Mouse (Mus musculus): ENCODE data around the gene Soat2.

Soat2 gene

DNA sequence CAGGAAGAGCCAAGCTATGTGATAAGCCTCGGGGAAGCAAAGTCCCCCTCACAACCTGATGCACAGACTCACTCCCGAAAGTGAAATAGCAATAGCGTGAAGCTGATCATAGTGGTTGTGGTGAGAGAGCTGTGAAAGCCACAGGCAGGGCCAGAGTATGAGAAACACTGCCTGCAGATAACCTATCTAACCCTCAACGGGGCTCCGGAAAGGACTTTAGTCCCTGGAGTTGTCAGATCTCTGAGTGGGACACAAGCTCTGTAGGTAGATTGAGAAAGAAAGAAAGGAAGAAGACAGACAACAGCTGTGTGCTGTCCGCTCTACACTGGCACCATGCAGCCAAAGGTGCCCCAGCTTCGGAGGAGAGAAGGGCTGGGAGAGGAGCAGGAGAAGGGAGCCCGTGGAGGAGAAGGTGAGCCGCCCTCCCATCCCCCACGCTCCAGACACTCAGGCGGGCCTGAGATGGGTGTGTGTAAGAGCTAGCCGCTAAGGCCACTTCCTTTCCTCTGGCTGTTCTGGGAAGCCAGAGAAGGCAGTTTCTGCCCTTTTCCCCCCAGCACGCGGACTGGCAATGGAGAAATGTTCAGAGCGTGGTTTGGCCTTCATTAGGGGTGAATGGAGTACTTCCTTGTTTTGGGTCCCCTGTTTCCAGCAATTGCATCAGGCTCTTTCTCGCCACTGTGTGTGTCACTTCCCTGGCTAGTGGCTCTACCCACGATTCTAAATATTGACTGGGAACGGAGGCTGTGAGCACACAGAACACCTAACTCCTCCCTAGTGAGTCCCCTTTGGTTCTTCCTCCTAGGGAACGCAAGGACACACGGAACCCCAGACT, at the start of gene Soat2:
Soat2 (plus strand) TSS at position 226 of the 835 bp plus-strand sequence.
- DNase-seq, result peak; percentile 67

DNA sequence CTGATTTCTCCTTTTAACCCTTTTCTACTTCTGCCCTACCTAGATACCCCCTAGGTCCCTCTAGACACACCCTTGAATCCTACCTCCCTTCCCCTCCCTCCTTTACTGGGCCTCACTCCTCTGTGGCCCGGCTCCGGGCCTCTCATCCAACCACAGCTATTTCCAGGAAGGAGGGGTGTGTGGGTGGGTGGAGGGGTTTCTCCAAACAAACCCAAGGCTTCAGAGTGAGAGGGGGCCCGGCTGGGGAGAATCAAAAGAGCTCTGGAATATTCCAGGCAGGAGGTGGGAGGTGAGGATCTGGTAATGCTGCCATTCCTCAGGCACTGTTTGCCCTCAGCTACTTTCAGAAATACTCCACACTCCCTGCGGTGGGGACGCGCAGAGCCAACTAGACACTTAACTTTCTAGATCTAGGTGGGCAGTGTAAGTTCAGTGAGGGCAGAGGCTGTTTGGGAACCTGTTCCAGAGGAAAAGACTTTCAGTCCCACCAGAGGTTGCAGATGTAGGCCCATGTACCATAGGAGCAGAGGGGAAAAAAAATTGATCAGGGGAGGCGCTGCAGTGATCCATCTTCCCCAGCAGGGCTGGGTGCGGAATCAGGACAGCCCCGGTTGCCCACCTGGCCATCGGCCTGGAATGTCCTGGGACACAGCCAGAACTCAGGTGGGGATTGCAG, 49.2 kb upstream of the Soat2 start:
- DNase-seq, result no peak

DNA sequence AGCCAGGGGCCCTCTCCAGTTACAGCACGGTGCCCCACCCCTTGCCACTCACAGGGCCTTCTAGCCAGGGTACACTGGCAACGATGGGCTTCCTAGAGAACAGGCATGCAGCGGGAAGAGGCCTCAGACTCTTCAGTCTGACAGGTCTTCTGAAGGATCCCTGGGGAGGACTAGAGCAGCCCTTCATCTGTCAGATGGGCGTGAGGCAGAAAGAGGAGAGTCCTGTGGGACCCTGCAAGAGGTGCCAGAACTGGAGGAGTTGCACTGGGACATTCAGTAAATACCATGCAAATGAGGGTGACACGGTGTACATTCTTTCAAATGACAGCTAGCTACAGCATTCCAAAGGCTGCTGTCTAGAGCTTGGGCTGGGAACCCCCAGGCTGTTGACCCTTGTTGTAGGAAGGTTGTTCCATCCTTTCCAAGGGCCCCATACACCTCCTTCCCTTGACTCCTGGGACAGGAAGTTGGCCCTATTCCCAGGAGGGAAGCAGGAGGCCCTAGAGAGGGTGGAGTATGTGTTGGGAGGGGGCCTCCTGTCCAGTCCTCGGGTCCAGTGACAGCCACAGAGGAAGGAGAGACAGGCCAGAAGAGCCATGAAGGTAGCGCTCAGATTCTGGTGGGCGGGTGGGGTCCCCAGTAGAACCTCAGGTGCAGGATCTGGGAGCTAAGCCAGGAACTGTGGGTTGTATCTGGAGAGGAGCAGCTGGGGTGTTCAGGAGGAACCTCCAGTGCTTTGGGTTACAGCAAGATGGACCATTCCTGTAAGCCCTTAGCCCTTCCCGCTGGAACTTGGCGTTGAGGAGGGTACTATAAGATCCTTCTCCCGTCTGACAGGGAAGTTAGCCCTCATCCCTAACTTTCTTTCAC, 48.4 kb upstream of the Soat2 start:
- no peak for DNase-seq

DNA sequence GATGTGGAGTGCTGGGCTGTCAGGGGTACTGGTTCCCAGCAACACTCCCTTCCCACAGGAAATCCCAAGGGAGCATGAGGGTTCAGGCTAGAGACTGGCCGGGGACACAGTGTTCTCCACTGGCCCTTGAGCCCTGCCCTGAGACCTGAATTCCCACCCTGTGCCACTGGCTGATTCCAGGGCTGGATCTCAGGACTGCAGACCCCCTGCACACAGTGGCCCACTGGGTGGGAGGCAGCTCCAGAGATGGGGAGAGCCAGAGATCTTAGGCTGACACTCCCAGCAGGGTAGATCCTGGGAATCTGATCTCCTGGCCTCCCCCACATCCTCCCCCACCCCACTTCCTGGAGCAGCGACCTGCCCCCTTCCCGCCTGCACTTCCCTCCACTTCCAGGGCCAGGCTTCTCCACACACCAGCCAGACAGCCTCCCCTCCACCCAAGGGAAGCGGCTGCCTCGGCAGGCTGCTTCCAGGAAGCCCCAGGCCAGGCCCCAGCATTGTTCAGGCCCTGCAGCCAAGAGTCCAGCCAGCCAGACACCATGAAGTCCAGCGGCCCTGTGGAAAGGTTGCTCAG, 47.7 kb upstream of the Soat2 start:
- DNase-seq, result no peak

DNA sequence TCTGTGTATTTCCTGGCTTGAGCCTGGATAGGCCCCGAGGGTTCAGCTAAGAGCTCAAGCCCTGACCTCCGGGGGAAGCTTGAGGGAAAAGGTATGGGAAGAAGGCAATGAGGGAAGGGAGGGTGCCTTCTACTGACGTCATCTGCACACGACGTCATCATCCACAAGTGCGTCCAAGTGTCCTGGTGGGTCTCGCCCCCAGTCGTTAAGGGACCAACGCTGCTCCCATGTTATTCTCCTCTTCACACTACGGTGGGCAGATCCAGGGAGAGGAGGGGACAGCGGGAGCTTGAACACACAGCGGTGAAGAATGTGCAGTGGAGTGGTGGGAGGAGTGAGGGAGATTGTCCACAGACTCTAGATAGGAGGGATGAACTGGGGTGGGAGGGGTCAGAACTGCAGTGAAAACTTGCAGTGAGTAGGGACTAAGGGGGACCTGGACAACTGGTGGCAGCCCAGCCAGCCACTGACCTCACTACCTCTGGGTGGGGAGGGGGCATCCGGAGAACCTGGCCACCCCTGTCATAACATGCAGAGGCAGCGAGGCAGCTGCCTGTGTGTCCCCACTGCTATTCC, 46.9 kb upstream of the Soat2 start:
- no peak for DNase-seq

DNA sequence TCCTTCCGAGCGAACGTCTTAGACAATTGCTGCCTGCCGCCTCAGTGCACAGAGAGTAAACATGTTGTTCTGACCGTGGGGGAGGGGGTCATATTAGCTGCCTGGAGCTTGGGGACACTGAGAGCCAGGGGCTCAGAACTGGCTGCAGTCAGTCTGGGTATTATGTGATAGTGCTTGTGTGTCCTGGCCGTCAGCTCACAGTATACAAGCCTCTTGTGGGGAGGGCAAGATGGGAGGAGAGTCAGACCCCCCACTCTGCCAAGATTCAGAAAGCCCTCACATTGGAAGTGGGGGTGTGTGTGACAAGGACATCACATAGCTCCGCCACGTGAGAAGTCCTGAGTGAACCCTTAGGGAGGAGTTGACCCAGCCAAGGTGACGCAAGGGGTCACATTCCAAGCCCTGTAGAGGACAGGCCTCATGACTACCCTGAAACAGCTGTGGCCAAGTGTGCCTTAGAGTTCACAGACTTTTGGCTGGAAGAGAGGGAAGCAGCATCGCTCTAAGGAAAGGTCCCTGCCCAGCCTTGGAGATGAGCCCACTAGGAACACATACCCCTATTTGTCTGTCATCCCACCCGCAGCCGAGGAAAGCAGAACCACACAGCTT, 46.3 kb upstream of the Soat2 start:
- DNase-seq, result no peak

DNA sequence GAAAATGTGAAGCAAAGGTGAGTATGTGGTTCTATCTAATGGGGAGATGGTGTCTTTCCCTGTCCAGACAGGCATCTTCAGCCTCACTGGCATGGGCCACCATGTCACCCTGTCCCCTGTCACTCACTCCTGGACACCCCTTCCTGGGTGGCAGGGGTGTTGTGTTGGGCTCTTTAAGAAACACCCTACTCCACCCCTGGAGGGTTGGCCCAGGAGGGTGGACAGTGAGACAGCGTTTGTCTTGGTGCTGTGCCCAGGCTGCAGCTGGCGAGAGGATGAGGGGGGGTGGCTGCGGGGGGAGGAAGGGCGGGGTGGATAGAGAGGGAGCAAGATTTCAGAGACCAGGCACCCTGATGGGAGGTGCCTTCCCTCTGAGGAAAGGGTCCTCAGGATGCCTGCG, 45.0 kb upstream of the Soat2 start:
- no peak for DNase-seq

DNA sequence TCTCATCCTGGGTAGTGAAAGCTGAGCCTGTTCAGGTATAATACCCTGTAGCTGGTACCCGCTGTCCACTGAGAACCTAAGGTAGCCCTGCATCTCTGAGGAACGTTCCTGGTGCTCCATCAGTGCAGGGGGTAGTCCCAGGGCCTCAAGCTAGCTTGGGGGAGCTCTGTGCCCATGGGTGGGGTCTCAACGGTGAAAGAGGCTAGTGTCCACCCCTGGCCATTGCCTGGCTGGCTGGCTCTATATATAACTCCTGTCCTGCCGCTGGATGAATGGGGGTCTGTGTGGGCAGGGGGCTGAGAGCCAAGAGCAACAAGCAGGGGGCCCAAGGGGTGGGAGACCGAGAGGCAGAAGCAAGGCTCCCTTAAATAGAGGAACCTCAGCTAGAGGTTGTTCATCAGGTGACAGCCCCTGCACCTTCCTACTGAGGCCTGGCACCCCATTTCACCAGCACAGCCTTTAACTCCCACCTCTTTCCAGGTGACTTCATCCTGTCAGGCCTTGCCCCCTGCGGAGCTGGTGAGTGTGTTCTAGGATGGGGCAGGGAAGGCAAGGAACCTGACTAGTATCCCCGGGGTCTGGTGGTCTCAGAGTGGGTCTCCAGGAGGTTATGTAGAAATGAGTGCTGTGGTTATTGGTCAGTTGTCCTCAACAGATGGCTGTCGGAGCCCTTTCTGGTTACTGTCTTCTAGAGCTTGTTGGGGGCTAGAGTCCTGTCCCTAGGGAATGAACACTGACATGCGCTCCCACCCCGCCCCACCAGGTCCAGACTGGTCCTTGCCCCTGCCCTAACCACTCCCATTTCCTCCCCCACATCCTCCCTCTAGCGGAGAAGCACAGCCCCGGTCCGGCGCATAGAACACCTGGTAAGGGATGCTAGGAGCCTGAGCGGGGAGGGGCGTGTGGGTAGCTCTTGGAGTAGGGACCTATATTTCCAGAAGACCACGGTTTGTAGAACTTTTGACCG, 44.3 kb upstream of the Soat2 start:
- DNase-seq, result no peak

DNA sequence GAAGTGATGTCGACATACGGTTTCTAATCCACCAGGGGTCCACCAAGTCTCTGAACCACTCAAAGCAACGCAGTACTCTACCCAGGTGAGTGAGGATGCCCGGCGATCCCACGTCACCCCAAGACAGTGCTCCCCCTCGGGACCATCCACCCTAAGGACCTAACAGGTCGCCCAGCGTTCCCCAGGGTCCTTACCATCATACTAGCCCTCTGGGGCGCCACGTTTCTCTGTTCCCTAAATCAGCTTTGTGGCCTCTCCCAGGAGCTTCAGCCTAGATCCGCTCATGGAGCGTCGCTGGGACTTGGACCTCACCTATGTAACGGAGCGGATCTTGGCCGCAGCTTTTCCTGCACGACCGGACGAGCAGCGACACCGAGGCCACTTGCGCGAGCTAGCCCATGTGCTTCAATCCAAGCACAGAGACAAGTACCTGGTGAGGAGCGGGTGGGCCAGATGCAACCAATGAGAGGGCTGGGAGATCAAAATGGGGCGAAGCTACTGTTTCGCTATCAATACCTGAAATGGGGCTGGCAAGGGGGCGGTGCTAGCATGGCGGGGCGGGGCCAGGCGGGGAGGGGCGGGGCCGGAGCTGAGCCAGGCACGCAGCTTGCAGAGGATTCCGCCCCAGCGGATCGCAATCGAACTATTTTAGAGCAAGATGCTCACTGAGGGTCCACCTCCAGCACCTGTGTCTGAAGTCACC, 43.4 kb upstream of the Soat2 start:
- no peak for DNase-seq

DNA sequence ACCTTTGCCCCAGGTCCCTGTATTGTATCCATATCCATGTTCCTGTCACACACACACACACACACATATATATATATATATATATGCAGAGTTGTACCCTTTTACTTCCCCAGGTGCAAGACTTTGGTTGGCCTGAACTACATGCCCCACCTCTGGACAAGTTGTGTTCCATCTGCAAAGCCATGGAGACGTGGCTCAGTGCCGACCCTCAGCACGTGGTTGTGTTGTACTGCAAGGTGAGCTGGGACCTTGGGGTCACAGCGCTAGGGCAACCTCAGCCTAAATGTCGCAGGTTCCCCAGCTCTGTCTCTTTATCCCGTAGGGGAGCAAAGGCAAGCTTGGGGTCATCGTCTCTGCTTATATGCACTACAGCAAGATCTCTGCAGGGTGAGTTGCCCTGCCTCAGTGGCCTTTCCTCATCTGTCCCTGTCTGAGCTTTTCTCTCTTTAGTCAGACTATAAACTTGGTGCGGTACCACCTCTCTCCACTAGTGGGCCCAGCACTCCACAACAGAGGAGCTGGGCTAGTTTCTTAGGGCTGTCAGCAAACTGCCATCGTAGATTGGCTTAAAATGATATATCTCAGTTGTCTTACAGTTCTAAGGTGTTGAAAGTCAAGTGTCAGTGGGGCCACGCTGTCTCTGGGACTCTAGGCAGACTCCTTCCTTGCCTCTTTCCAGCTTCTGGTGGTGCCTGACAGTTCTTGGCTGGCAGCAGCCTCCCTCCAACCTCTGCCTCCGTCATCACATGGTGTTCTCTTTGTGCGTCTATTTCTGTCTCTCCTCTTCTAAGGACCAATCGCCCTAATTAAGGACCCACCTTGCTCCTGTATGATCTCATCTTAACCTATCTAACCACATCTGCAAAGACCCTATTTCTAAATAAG, 42.4 kb upstream of the Soat2 start:
- DNase-seq, result no peak

DNA sequence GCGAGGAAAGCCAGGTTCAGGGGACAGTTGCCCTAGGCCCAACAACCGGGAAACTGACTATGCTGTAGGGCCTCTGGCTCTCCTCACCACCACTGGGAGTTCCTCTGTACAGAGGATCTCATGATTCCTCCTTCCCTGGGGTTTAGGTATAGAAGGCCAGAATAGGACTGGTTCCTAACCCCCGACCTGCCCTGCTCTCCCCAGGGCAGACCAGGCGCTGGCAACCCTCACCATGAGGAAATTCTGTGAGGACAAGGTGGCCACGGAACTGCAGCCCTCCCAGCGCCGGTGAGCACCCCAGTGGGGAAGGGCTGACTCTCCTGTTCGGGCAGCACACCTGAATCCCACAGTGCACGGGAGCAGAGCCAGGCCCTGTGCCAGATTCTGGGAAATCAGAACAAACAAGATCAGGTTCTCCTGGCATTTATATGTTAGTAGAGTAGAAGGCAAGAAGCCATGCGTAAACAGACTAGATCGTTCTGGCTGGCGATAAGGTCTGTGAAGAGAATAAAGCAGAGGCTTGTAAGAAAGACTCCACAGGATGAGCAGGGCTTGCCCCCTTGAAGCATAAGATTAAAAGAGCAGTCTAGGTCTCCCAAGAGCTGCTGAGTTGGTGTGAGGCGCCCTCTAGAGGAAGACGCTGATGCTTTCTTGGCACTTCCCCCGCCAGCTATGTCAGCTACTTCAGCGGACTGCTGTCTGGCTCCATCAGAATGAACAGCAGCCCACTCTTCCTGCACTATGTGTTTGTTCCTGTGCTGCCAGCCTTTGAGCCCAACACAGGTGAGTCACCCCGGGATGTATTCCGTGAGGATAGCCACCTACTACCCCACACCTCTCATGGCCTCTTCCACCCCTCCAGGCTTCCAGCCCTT, 41.4 kb upstream of the Soat2 start:
- peak; percentile 81 for DNase-seq

DNA sequence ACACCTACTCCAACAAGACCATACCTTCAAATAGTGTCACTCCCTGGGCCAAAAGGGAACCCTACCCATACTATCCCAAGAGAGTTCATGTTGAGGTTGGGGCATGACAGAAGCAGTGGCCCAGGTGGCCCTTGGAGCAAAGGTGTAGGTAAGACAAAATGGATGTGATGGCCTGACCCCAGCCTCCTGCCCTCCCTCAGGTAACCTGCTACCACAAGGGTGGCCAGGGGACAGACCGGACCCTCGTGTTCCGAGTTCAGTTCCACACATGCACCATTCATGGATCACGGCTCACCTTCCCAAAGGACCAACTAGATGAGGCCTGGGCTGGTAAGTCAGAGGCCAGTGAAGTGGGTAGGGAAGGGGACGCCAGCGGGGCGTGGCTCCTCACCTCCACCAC, 40.1 kb upstream of the Soat2 start:
- no peak for DNase-seq

DNA sequence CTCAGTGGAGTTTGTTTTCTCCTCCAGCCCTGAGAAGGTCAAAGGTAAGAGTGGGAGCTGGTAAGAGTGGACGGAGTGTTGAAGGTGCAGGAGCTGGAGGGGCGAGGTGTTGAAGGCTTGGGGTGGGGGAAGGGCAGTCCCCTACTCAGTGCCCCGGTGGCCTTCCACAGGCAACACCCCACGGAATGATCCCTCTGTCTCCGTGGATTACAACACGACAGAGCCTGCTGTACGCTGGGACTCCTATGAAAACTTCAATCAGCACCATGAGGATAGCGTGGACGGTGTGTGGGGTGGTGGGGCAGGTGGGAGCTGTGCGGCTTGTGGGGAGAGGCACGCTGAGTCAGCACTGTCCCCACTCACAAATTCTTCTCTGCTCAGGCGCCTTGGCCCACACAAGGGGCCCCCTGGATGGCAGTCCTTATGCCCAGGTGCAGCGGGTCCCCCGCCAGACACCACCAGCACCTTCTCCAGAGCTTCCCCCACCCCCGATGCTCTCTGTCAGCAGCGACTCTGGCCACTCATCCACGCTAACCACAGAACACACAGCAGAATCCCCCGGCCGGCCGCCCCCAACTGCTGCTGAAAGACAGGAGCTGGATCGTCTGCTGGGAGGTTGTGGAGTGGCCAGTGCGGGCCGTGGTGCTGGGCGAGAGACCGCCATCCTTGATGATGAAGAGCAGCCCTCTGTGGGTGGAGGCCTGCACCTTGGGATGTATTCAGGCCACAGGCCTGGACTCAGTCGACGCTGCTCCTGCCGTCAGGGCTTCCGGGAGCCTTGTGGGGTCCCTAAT, 39.4 kb upstream of the Soat2 start:
- DNase-seq, result no peak

DNA sequence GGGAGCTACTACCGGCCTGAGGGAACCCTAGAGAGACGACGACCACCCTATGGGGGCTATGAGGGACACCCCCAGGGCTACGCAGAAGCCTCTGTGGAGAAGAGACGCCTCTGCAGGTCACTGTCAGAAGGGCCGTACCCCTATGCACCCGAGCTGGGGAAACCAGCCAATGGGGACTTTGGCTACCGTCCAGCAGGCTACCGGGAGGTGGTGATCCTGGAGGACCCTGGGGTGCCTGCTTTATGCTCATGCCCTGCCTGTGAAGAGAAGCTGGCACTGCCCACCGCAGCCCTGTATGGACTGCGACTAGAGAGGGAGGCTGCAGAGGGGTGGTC, 38.9 kb upstream of the Soat2 start:
- DNase-seq, result no peak

DNA sequence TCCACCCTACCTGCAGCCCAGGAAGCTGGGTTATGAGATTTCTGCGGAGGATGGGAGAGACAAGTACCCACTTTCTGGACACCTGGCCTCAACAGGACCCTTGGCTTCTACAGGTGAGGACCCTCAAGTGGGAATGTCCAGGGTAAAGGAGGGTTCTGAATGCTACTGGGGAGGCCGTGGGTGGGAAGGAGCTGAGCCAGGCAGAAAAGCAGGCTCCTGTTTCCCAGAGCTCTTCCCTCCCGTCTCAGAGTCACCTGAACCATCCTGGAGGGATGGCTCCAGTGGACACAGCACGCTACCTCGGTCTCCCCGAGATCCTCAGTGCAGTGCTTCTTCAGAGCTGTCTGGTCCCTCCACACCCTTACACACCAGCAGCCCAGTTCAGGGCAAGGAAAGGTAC, 38.1 kb upstream of the Soat2 start:
- DNase-seq, result no peak

DNA sequence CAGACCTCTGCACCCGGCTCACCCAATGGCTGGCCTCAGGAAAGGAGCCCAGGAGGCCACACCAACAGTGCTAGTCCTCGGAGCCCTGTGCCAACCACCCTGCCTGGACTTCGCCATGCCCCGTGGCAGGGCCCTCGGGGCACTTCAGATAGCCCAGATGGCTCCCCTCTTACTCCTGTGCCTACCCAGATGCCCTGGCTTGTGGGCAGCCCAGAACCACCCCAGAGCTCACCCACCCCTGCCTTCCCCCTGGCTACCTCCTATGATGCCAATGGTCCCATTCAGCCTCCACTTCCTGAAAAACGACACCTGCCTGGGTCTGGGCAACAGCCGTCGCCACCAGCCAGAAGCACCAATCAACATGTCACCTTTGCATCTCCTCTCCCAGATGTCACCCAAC, 37.5 kb upstream of the Soat2 start:
- no peak for DNase-seq

DNA sequence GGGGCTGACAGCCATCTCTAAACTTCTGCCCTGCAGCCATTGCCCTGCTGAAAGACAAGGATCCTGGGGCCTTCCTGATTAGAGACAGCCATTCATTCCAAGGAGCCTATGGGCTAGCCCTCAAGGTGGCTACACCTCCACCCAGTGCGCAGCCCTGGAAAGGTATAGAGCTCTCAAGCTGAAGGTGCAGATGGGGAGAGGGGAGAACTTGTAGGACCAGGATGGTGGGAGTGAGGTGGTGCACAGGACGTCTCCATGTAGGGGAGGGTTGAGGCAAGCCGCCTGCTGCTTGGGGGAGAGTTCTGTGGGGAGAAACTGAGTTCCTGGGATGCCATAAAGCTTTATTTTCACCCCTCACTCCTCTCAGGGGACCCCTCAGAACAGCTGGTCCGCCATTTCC, 36.7 kb upstream of the Soat2 start:
- no peak for DNase-seq

Data from layer of hippocampus, adult 9-11 months (tissue).